Comparison of ENCODE assay signal across 14 mouse cellular contexts in the genomic region with DNA sequence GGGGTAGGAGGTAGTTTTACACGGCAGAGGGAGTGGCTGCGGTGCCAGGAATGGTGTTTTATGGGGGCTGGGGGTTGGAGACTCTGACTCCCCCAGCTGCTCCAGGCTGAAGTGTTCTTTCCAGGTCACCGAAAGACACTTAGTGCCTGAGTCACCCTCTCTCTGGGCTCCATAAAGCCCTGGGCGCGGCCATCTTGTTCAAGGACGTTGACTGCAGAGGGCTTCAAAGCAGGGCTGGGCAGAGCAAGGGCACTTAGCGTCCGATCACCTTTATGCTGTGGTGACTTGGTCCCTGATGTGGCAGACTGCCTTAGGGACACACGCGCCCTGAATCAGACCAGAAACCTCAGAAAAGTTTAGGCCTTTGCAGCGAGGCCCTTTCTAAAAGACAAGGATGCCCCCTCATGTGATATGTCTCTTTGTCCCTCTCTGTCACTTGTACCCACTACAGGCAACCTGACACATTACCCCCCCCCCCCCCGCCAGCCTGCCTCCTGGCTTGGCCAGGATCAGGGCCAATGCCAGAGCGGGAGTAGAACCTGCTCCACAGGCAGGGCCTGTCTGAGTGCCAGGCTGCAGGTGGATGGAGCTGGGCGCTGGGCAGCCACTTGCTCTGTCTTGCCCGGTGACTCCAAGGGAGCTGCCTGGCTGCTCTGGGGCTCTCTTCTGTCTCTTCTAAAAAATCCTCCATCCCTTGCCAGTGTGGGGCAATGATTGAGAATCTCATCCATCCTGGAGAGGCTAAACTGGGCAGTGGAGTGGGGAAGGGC. TPM values are rescaled to one million over a fixed set of nuclear protein-coding genes. Genes with fewer than 3 reads are reported as not detected.
"Had no signal": no experiment of that assay in that cellular context is flagged by ENCODE, and none has a peak within 500 bp of the region (broad histone marks: within the 10 kb centered on the region; RNA-seq: fewer than 3 reads in every experiment).

No protein-coding gene starts in this region.

- DNase-seq: kidney, adult 11 months; kidney, adult 9 months; kidney, postnatal 36 days; left cerebral cortex, postnatal 4 days; liver, embryonic 13.5 days; liver, postnatal 0 days; lung, postnatal 36 days; right cerebral cortex, postnatal 25 days; thymus, adult 18-20 months; thymus, postnatal 14 days had no signal

RNA-seq across cellular contexts. Expression of a gene that starts 18.7 kb away (rescaled TPM):
- total RNA-seq: layer of hippocampus, adult 18-20 months; layer of hippocampus, postnatal 10 days; left cerebral cortex, postnatal 4 days; megakaryocyte progenitor cell, adult 5-6 weeks; midbrain, postnatal 0 days had no signal

RNA-seq across cellular contexts. Expression of a gene that starts 54.4 kb away (rescaled TPM):
- total RNA-seq: layer of hippocampus, adult 18-20 months; layer of hippocampus, postnatal 10 days; left cerebral cortex, postnatal 4 days; midbrain, postnatal 0 days had no signal
